17 mouse cellular contexts compared by ENCODE assay signal in genomic region chr17:44631577-44631976, GRCm38 (mm10).
"Had no signal": no experiment of that assay in that cellular context is flagged by ENCODE, and none has a peak within 500 bp of the region (broad histone marks: within the 10 kb centered on the region; RNA-seq: fewer than 3 reads in every experiment).

No protein-coding gene starts in this region.

- H3K36me3 ChIP-seq: midbrain, embryonic 10.5 days; midbrain, embryonic 12.5 days; neural tube, embryonic 13.5 days; neural tube, embryonic 15.5 days; stomach, embryonic 15.5 days had no signal

- DNase-seq: lung, adult 18-20 months; lung, embryonic 14.5 days; lung, postnatal 10 days; lung, postnatal 4 days; midbrain, embryonic 14.5 days; right cerebral cortex, postnatal 14 days; thymus, adult 2 months; thymus, postnatal 25 days; thymus, postnatal 4 days had no signal

- H3K4me1 ChIP-seq: midbrain, embryonic 12.5 days; neural tube, embryonic 13.5 days; neural tube, embryonic 15.5 days; stomach, embryonic 15.5 days had no signal

- H3K9me3 ChIP-seq: midbrain, embryonic 10.5 days; midbrain, embryonic 12.5 days; neural tube, embryonic 13.5 days; neural tube, embryonic 15.5 days; stomach, embryonic 15.5 days had no signal

- ATAC-seq: midbrain, embryonic 16.5 days had no signal

- H3K27ac ChIP-seq: midbrain, embryonic 10.5 days; midbrain, embryonic 12.5 days; neural tube, embryonic 13.5 days; neural tube, embryonic 15.5 days; stomach, embryonic 15.5 days; stomach, postnatal 0 days had no signal

- H3K4me3 ChIP-seq: midbrain, embryonic 10.5 days; midbrain, embryonic 12.5 days; myocyte; neural tube, embryonic 13.5 days; neural tube, embryonic 15.5 days; stomach, embryonic 15.5 days had no signal

- H3K4me2 ChIP-seq: lung, embryonic 14.5 days; midbrain, embryonic 12.5 days; neural tube, embryonic 13.5 days; neural tube, embryonic 15.5 days; stomach, embryonic 15.5 days had no signal

- H3K9ac ChIP-seq: lung, embryonic 14.5 days; midbrain, embryonic 12.5 days; neural tube, embryonic 13.5 days; neural tube, embryonic 15.5 days; stomach, embryonic 15.5 days had no signal

- H3K27me3 ChIP-seq: neural tube, embryonic 13.5 days; neural tube, embryonic 15.5 days; stomach, embryonic 15.5 days had no signal
